Mouse (Mus musculus) forebrain, postnatal 0 days (tissue): ENCODE data around the gene Mucl3. TPM values are rescaled to one million over a fixed set of nuclear protein-coding genes. Genes with fewer than 3 reads are reported as not detected.

Source experiments
- ATAC-seq: fragments of 200-750 bp; cut with Nextera tagmentation; 2 replicates; pipeline ENCODE4 v1.8.0; 2017; ENCODE audit warnings: mild to moderate bottlenecking, moderate library complexity
- DNase-seq: peaks from one replicate; pipeline ENCODE4 v3.0.0-alpha.2; 2015
- H3K27ac ChIP-seq: fragments of 300-500 bp; sonication (generic); 2 replicates; pipeline ENCODE4 v1.5.1; 2014; ENCODE audit warnings: low read depth, mild to moderate bottlenecking, antibody characterized with exemption, low read length, moderate library complexity, mixed read lengths
- H3K27me3 ChIP-seq: fragments of 300-500 bp; sonication (generic); 2 replicates; pipeline ENCODE4 v1.6.1; 2014; ENCODE audit warnings: mild to moderate bottlenecking, low read length, mixed read lengths; ENCODE audit not compliant: insufficient read depth
- H3K36me3 ChIP-seq: fragments of 300-500 bp; sonication (generic); 2 replicates; pipeline ENCODE4 v1.6.1; 2014; ENCODE audit warnings: mild to moderate bottlenecking, moderate library complexity; ENCODE audit not compliant: insufficient read depth
- H3K4me1 ChIP-seq: fragments of 300-500 bp; sonication (generic); 2 replicates; pipeline ENCODE4 v1.6.1; 2014; ENCODE audit warnings: antibody characterized with exemption; ENCODE audit not compliant: insufficient read depth
- H3K4me2 ChIP-seq: fragments of 300-500 bp; sonication (generic); 2 replicates; pipeline ENCODE4 v1.6.1; 2014; ENCODE audit warnings: low read depth, mild to moderate bottlenecking, moderate library complexity
- H3K4me3 ChIP-seq: fragments of 300-500 bp; sonication (generic); 2 replicates; pipeline ENCODE4 v1.5.1; 2014; ENCODE audit warnings: low read depth, low read length, mixed read lengths
- H3K9ac ChIP-seq: fragments of 300-500 bp; sonication (generic); 2 replicates; pipeline ENCODE4 v1.6.1; 2014; ENCODE audit warnings: mild to moderate bottlenecking
- H3K9me3 ChIP-seq: fragments of 300-500 bp; sonication (generic); 2 replicates; pipeline ENCODE4 v1.6.1; 2016; ENCODE audit warnings: low read length
- CTCF ChIP-seq: sonication (generic); IDR thresholded peaks from 2 replicates; pipeline ENCODE4 v1.5.1; 2016; ENCODE audit warnings: antibody characterized with exemption, control low read depth, low read depth
- WGBS: fragments of 180-500 bp; shearing (Covaris S2); extraction: QIAGEN DNeasy Blood & Tissue Kit; methylation state at CpG from one replicate; pipeline ENCODE4 v1.1.7; 2014; 5-methylcytosine and 5-hydroxymethylcytosine counted together
- polyA plus RNA-seq: library from polyadenylated mRNA; unstranded; fragments of >200 nt; fragmentation: Nextera tagmentation; extraction: Ambion mirVana; gene quantifications from 2 replicates; pipeline ENCODE4 v1.2.1, GENCODE M21; 2015
- total RNA-seq: library from RNA; depleted of rRNA; stranded (reverse); fragments of >200 nt; gene quantifications from 2 replicates; pipeline ENCODE4 v1.2.3, GENCODE M21; 2014

Gene Mucl3
- total and polyA plus RNA-seq, 2 experiments from 2014 or later: not detected

GRCm38 (mm10) chr17:35680591-35680990 lies 37.1 kb upstream of the Mucl3 start:
- no peak for TF ChIP-seq CTCF
- Histone ChIP-seq H3K4me2 (no peak overlapping the region), H3K9ac (no peak overlapping the region), H3K9me3 (no peaks in the 10 kb centered on the region), H3K27ac (no peak overlapping the region), H3K4me1 (no peaks in the 10 kb centered on the region), H3K36me3 (peaks cover 50% of the 10 kb centered on the region), H3K27me3 (no peaks in the 10 kb centered on the region), H3K4me3 (no peak overlapping the region)
- 53% methylated on average over 6 of the region's 6 CpGs for WGBS
- DNase-seq: no peak
- ATAC-seq: 0 out of 2 replicates have a peak, but pooled peaks have one; percentile 14

- Histone ChIP-seq H3K27me3 (no peaks in the 10 kb centered on the region), H3K9ac (peak within 1 kb of the TSS; percentile 83), H3K4me3 (peak within 1 kb of the TSS; percentile 77), H3K4me2 (peak within 1 kb of the TSS; percentile 94), H3K9me3 (no peaks in the 10 kb centered on the region), H3K27ac (peak within 1 kb of the TSS; percentile 64), H3K4me1 (peaks cover 7% of the 10 kb centered on the region; the same call in 1 of the 2 replicates), H3K36me3 (peaks cover 8% of the 10 kb centered on the region; the same call in 1 of the 2 replicates)
- peak; percentile 96 for DNase-seq
- peak; percentile 99 for ATAC-seq
- WGBS: 2% methylated on average over 23 of the region's 23 CpGs
- TF ChIP-seq CTCF: peak; percentile 42
Measured at GRCm38 (mm10) chr17:35673416-35674035, 30.0 kb upstream of the Mucl3 start, which contains the start of gene Gtf2h4. Gene Gtf2h4, minus strand, starts transcription at chr17:35673739.

- H3K27ac ChIP-seq: no peak overlapping the region
- H3K9me3 ChIP-seq: no peaks in the 10 kb centered on the region
- ATAC-seq: no peak
- TF ChIP-seq CTCF: no peak
- peaks cover 7% of the 10 kb centered on the region; the same call in 1 of the 2 replicates for H3K4me1 ChIP-seq
- no peak for DNase-seq
- H3K27me3 ChIP-seq: no peaks in the 10 kb centered on the region
- H3K9ac ChIP-seq: peak overlapping the region; percentile 83; the same call in 1 of the 2 replicates
- WGBS: 87% methylated on average over 6 of the region's 6 CpGs
- no peak overlapping the region for H3K4me3 ChIP-seq
- H3K36me3 ChIP-seq: peaks cover 8% of the 10 kb centered on the region; the same call in 1 of the 2 replicates
- H3K4me2 ChIP-seq: no peak overlapping the region
Measured at GRCm38 (mm10) chr17:35672527-35672926, 29.0 kb upstream of the Mucl3 start.

- Histone ChIP-seq H3K9ac (no peak overlapping the region), H3K9me3 (no peaks in the 10 kb centered on the region), H3K27ac (no peak overlapping the region), H3K36me3 (peaks cover 8% of the 10 kb centered on the region; the same call in 1 of the 2 replicates), H3K27me3 (no peaks in the 10 kb centered on the region), H3K4me2 (no peak overlapping the region), H3K4me1 (peaks cover 7% of the 10 kb centered on the region; the same call in 1 of the 2 replicates), H3K4me3 (no peak overlapping the region)
- DNase-seq: no peak
- ATAC-seq: no peak
- no peak for TF ChIP-seq CTCF
- WGBS: 90% methylated on average over 6 of the region's 6 CpGs
Measured at GRCm38 (mm10) chr17:35671846-35672245, 28.4 kb upstream of the Mucl3 start.

- no peak overlapping the region for H3K4me3 ChIP-seq
- ATAC-seq: no peak
- peaks cover 7% of the 10 kb centered on the region; the same call in 1 of the 2 replicates for H3K4me1 ChIP-seq
- H3K36me3 ChIP-seq: peaks cover 8% of the 10 kb centered on the region; the same call in 1 of the 2 replicates
- no peak for DNase-seq
- no peak overlapping the region for H3K4me2 ChIP-seq
- 95% methylated on average over 9 of the region's 9 CpGs for WGBS
- no peak overlapping the region for H3K27ac ChIP-seq
- H3K9me3 ChIP-seq: no peaks in the 10 kb centered on the region
- TF ChIP-seq CTCF: no peak
- no peaks in the 10 kb centered on the region for H3K27me3 ChIP-seq
- H3K9ac ChIP-seq: no peak overlapping the region
Measured at GRCm38 (mm10) chr17:35669731-35670130, 26.2 kb upstream of the Mucl3 start.

GRCm38 (mm10) chr17:35667334-35668065 lies 24.0 kb upstream of the Mucl3 start, which contains the start of gene Vars2:
Gene Vars2, minus strand, starts transcription at chr17:35667592.
- Histone ChIP-seq H3K4me2 (peak within 1 kb of the TSS; percentile 96), H3K9ac (peak within 1 kb of the TSS; percentile 77), H3K36me3 (peaks cover 22% of the 10 kb centered on the region), H3K4me3 (peak within 1 kb of the TSS; percentile 59), H3K4me1 (no peaks in the 10 kb centered on the region), H3K27ac (peak within 1 kb of the TSS; percentile 82), H3K27me3 (no peaks in the 10 kb centered on the region), H3K9me3 (no peaks in the 10 kb centered on the region)
- under 1% methylated on average over 61 of the region's 61 CpGs for WGBS
- ATAC-seq (peak; percentile 94), DNase-seq (peak; percentile 98)
- TF ChIP-seq CTCF: 0 out of 2 replicates have a peak, but pooled peaks have one; percentile 29

- Histone ChIP-seq H3K4me1 (no peaks in the 10 kb centered on the region), H3K27ac (peak overlapping the region; percentile 82), H3K27me3 (no peaks in the 10 kb centered on the region), H3K9me3 (no peaks in the 10 kb centered on the region), H3K4me2 (peak overlapping the region; percentile 96), H3K4me3 (peak overlapping the region; percentile 59), H3K9ac (peak overlapping the region; percentile 77), H3K36me3 (peaks cover 25% of the 10 kb centered on the region)
- ATAC-seq (peak; percentile 59), DNase-seq (peak; percentile 67)
- TF ChIP-seq CTCF: peak; percentile 13; the same call in 1 of the 2 replicates
- 8% methylated on average over 13 of the region's 13 CpGs for WGBS
Measured at GRCm38 (mm10) chr17:35666851-35667256, 23.4 kb upstream of the Mucl3 start.
